Mouse (Mus musculus) cerebellum, adult 2 months (tissue): ENCODE measurements around the gene Stard7. TPM values are rescaled to one million over a fixed set of nuclear protein-coding genes. Genes with fewer than 3 reads are reported as not detected.

Source experiments
- DNase-seq, 2 experiments: peaks; one replicate each; pipeline ENCODE4 v3.0.0; 2021
- H3K27ac ChIP-seq: fragments of 200-500 bp; 2 replicates; pipeline ENCODE4 v1.5.1; 2012; ENCODE audit warnings: low read length, control low read depth, inconsistent platforms; ENCODE audit not compliant: insufficient read depth
- H3K27me3 ChIP-seq: fragments of 200-500 bp; 2 replicates; pipeline ENCODE4 v1.6.1; 2012; ENCODE audit warnings: inconsistent platforms, mild to moderate bottlenecking, low read length, moderate library complexity; ENCODE audit not compliant: control insufficient read depth, insufficient read depth
- H3K4me1 ChIP-seq: fragments of 200-500 bp; 2 replicates; pipeline ENCODE4 v1.6.1; 2011; ENCODE audit warnings: low read length; ENCODE audit not compliant: control insufficient read depth, insufficient read depth
- H3K4me3 ChIP-seq: fragments of 200-500 bp; replicated peaks from 2 replicates; pipeline ENCODE3; 2011; ENCODE audit warnings: mild to moderate bottlenecking, low read depth, low read length, control low read depth; ENCODE audit not compliant: insufficient read depth
- CTCF ChIP-seq: fragments of 200-500 bp; IDR thresholded peaks from 2 replicates; pipeline ENCODE4 v1.5.1; 2011; ENCODE audit warnings: low read depth, mild to moderate bottlenecking, control low read depth, low read length, moderate library complexity, borderline replicate concordance; ENCODE audit not compliant: insufficient read depth
- POLR2A ChIP-seq: fragments of 200-500 bp; IDR thresholded peaks from 2 replicates; pipeline ENCODE4 v1.6.1; 2011; ENCODE audit warnings: low read length, control low read depth, borderline replicate concordance; ENCODE audit not compliant: insufficient read depth
- WGBS: fragments of 180-500 bp; shearing (Covaris S2); methylation state at CpG from one replicate; pipeline ENCODE4 v1.1.7; 2018; 5-methylcytosine and 5-hydroxymethylcytosine counted together
- polyA plus RNA-seq: library from polyadenylated mRNA; depleted of rRNA; stranded (reverse); fragments of >200 nt; gene quantifications from 2 replicates; pipeline ENCODE4 v1.2.3, GENCODE M21; 2012; rRNA removed

Gene Stard7
- polyA plus RNA-seq, 1 experiment: 88.7 TPM

GRCm38 (mm10) chr2:127337531-127337930, 67.5 kb downstream of the Stard7 start:
- Histone ChIP-seq H3K27ac (no peak overlapping the region), H3K4me1 (no peaks in the 10 kb centered on the region), H3K4me3 (no peak overlapping the region), H3K27me3 (no peaks in the 10 kb centered on the region)
- 33% methylated on average over 11 of the region's 11 CpGs for WGBS
- TF ChIP-seq POLR2A (no peak), CTCF (no peak)
- DNase-seq: peak; percentile 33 to 39

DNA sequence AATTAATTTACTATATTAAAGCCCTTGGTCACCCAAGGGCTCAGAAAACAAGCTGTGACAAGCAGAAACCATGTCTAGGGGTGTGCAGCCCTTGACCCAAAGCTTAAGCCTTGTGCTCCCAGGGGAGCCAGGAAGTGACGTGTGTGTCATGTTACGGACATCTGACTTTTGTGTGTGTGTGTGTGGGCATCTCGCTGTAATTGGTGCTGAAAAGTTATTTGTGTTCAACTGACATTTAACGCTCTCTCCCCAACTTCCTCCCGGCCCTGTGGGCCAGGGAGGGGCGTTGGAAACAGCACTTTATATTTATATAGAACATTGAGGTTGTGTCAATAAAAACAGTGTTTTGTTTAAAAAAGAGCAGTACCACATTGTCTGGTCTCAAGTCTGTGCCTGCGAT, 68.0 kb downstream of the Stard7 start:
- Histone ChIP-seq H3K27me3 (no peaks in the 10 kb centered on the region), H3K4me3 (no peak overlapping the region), H3K27ac (no peak overlapping the region), H3K4me1 (no peaks in the 10 kb centered on the region)
- TF ChIP-seq CTCF: no peak
- TF ChIP-seq POLR2A: no peak
- WGBS: 90% methylated on average over 7 of the region's 7 CpGs
- DNase-seq: no peak

GRCm38 (mm10) chr2:127338416-127338815, 68.4 kb downstream of the Stard7 start, which contains the start of gene Astl:
Gene Astl, plus strand, starts transcription at chr2:127338639.
- no peak for DNase-seq
- no peak within 1 kb of the TSS for H3K4me3 ChIP-seq
- TF ChIP-seq POLR2A (no peak), CTCF (no peak)
- 93% methylated on average over 4 of the region's 4 CpGs for WGBS
- no peaks in the 10 kb centered on the region for H3K4me1 ChIP-seq
- H3K27ac ChIP-seq: no peak within 1 kb of the TSS
- H3K27me3 ChIP-seq: no peaks in the 10 kb centered on the region

DNA sequence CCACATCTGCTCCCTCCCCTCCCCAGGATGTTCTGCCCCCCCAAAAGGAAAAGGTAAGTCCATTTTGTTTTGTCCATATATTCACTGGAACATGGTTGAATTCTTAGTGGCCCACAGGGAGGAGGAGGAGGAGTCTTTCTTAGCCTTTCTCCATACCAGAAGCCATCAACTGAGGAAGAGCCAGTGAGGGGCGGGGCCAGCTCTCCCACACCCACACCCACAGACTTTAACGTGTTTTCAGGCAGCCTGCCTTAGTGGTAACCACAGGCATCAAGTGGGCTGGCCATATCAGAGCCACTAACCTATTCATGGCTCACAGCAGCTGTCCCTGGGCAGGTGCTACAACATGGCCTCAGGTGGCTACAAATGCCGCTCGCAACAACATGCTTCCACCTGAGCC, 68.8 kb downstream of the Stard7 start:
- Histone ChIP-seq H3K4me3 (no peak overlapping the region), H3K4me1 (no peaks in the 10 kb centered on the region), H3K27ac (no peak overlapping the region), H3K27me3 (no peaks in the 10 kb centered on the region)
- WGBS: 72% methylated on average over 4 of the region's 4 CpGs
- no peak for TF ChIP-seq CTCF
- TF ChIP-seq POLR2A: no peak
- DNase-seq: no peak

- DNase-seq: no peak
- 89% methylated on average over 6 of the region's 6 CpGs for WGBS
- Histone ChIP-seq H3K4me1 (no peaks in the 10 kb centered on the region), H3K27ac (no peak overlapping the region), H3K4me3 (no peak overlapping the region), H3K27me3 (no peaks in the 10 kb centered on the region)
- TF ChIP-seq CTCF: no peak
- no peak for TF ChIP-seq POLR2A
These were observed 69.2 kb downstream of the Stard7 start for GRCm38 (mm10) chr2:127339262-127339661.

GRCm38 (mm10) chr2:127341159-127341558, 71.1 kb downstream of the Stard7 start:
- Histone ChIP-seq H3K4me1 (no peaks in the 10 kb centered on the region), H3K27ac (no peak overlapping the region), H3K27me3 (no peaks in the 10 kb centered on the region), H3K4me3 (no peak overlapping the region)
- TF ChIP-seq POLR2A: no peak
- peak; percentile 71 for TF ChIP-seq CTCF
- WGBS: 14% methylated on average over 3 of the region's 3 CpGs
- peak; percentile 30 to 51 for DNase-seq

- no peak overlapping the region for H3K27ac ChIP-seq
- TF ChIP-seq CTCF (peak; percentile 26; the same call in 1 of the 2 replicates), POLR2A (no peak)
- WGBS: 68% methylated on average over 1 of the region's 1 CpGs
- no peaks in the 10 kb centered on the region for H3K4me1 ChIP-seq
- DNase-seq: no peak
- H3K4me3 ChIP-seq: no peak overlapping the region
- H3K27me3 ChIP-seq: no peaks in the 10 kb centered on the region
These were observed 76.3 kb downstream of the Stard7 start for GRCm38 (mm10) chr2:127346334-127346733.

DNA sequence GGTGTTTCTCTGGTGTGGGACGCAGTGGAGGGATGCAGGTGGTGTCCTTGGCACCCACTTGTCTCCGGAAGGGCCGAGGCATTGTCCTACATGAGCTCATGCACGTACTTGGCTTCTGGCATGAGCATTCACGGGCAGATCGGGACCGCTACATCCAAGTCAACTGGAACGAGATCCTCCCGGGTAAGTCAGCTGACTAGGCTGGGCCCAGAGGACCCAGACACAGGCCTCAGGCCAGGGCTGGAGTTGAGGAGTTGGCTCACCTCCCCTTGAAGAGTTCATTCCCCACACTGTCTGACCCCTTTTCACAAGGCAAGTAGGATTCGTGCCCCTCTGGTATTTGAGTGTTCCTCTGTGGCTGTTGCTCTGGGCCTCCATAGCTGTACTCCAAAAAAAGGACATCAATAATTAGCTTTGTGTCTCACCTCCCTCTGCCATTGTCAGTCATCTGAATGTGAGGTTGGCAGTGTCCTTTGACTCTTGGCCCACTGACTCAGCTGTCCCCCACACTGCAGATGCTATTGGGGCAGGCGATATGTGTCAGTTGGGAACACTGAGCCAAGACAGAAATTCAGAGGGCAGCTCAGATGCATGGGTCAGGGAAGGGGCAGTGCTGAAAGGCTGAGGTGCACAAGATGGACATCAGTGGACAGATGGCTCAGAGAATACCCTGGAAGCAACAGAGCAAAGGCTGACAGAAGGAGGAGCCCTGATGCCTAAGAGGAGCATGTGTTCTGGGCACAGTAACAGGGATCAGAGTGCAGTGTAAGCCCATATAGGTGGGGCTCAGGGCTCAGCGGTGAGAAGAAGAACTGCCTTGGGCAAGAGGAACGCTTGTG, 77.3 kb downstream of the Stard7 start:
- H3K4me1 ChIP-seq: no peaks in the 10 kb centered on the region
- H3K27ac ChIP-seq: no peak overlapping the region
- TF ChIP-seq CTCF (no peak), POLR2A (no peak)
- no peaks in the 10 kb centered on the region for H3K27me3 ChIP-seq
- 31% methylated on average over 13 of the region's 13 CpGs for WGBS
- H3K4me3 ChIP-seq: no peak overlapping the region
- peak in 1 of 2 experiments; percentile 32 for DNase-seq

Other genes starting within 250 kb of the Stard7 start
- 38.9 and 40.5 TPM in 2 replicates for gene Blvra, start 199.6 kb upstream of the Stard7 start, polyA plus RNA-seq
- 1.1 and 2.0 TPM in 2 replicates for gene Ncaph, start 136.3 kb upstream of the Stard7 start, polyA plus RNA-seq
- 1.2 and 2.0 TPM in 2 replicates for gene Itpripl1, start 126.8 kb upstream of the Stard7 start, polyA plus RNA-seq
- gene 1810024B03Rik, start 61.9 kb upstream of the Stard7 start, polyA plus RNA-seq: 1.00 and 1.1 TPM in 2 replicates
- gene Snrnp200, start 61.8 kb upstream of the Stard7 start, polyA plus RNA-seq: 74.8 and 84.8 TPM in 2 replicates
- 105 and 110 TPM in 2 replicates for gene Ciao1, start 22.4 kb upstream of the Stard7 start, polyA plus RNA-seq
- gene Tmem127, start 22.3 kb upstream of the Stard7 start, polyA plus RNA-seq: 77.9 and 80.3 TPM in 2 replicates
- 1.6 and 1.8 TPM in 2 replicates for gene Dusp2, start 65.9 kb downstream of the Stard7 start, polyA plus RNA-seq
- gene Astl, start 68.4 kb downstream of the Stard7 start, polyA plus RNA-seq: not detected in 2 replicates
- 0.64 and 1.2 TPM in 2 replicates for gene Adra2b, start 93.0 kb downstream of the Stard7 start, polyA plus RNA-seq
- gene Gpat2, start 155.0 kb downstream of the Stard7 start, polyA plus RNA-seq: 0.36 and 0.38 TPM in 2 replicates
- gene Fahd2a, start 174.3 kb downstream of the Stard7 start, polyA plus RNA-seq: 42.9 and 45.7 TPM in 2 replicates